Mouse (Mus musculus): Measurements from ENCODE around the gene Hrh1. TPM values are rescaled to one million over a fixed set of nuclear protein-coding genes. Genes with fewer than 3 reads are reported as not detected.
A peak's percentile ranks its signal among the peaks of the same experiment; 100 is the strongest.
"Not testable (repeated sequence)": the region's sequence is repeated elsewhere in the genome, so short reads cannot be mapped to it uniquely, and the experiment has no call there.

Gene Hrh1
- total RNA-seq, 1 experiment from 2014 or later, result 0.09 TPM

GRCm38 (mm10) chr6:114456255-114457042 lies 58.7 kb downstream of the Hrh1 start:
- no peak for ATAC-seq (replicated peaks; ENCODE audit: low read depth, poor library complexity, severe bottlenecking)

GRCm38 (mm10) chr6:114457299-114457698 lies 59.6 kb downstream of the Hrh1 start:
- ATAC-seq (replicated peaks; ENCODE audit: low read depth, poor library complexity, severe bottlenecking), result peak; percentile 50

GRCm38 (mm10) chr6:114458191-114458590 lies 60.5 kb downstream of the Hrh1 start:
- peak; percentile 75 for ATAC-seq (replicated peaks; ENCODE audit: low read depth, poor library complexity, severe bottlenecking)

DNA sequence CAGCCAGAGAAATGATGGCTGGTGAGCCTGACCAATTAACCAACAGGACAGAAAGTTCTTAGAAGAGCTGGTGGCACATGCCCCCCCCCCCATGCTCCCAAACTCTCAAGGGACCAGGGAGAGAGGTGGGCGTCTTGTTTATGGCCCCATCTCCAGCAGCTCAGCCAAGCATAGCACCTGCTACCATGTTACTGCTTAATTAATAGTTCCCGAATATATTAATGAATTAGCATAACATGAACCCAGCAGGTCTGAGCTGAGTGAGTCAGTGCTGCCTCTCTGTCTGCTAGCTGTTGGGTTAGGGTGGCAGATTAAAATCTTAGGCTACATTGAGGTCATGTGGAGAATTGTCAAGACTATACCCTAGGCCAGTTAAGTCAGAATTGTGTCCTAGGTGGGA lies 62.2 kb downstream of the Hrh1 start:
- no peak for ATAC-seq (replicated peaks; ENCODE audit: low read depth, poor library complexity, severe bottlenecking)

GRCm38 (mm10) chr6:114461536-114461935 lies 63.8 kb downstream of the Hrh1 start:
- ATAC-seq (replicated peaks; ENCODE audit: low read depth, poor library complexity, severe bottlenecking), result no peak

GRCm38 (mm10) chr6:114462747-114463146 lies 65.0 kb downstream of the Hrh1 start:
- peak; percentile 45; the same call in 1 of the 2 replicates for ATAC-seq (replicated peaks; ENCODE audit: low read depth, poor library complexity, severe bottlenecking)

GRCm38 (mm10) chr6:114473541-114473940 lies 75.8 kb downstream of the Hrh1 start:
- ATAC-seq (replicated peaks; ENCODE audit: low read depth, poor library complexity, severe bottlenecking), result no peak

DNA sequence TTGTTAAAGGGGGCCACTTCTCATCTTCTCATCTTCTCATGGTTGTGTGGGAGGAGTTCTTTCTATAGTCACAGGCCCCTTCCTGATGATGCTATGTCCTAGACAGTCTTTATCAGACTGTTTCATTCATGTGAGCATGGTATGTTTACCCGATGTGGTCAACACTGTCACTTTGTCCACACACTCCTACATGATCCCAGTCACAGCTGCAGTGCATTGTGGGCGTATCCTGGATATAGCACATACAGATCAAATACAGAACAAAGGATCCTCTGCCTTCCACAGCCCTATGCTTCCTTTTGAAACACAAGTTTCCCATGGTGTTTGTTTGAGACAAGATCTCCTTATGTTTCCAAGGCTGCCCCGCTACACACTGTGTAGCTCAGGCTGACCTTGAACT lies 76.3 kb downstream of the Hrh1 start:
- no peak for ATAC-seq (replicated peaks; ENCODE audit: low read depth, poor library complexity, severe bottlenecking)

DNA sequence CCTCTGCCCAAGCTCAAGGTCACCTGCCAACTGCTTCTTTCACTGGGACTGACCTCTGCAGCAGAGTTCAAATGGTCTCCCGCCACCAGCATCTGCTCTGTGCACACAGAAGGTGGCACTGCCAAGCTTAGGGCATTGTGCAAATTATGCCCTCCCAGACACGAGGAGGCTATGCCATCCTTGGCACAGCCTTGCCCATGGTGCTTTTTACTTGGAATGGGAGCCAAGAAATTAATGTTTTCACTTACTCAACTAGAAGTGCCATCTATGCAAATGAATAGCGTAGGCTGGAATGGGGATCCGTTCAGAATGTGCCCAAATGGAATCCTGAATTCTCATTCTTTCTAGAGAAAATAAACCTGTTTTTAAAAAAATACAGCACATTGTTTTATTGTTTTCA lies 77.2 kb downstream of the Hrh1 start:
- no peak for ATAC-seq (replicated peaks; ENCODE audit: low read depth, poor library complexity, severe bottlenecking)

- ATAC-seq (replicated peaks; ENCODE audit: low read depth, poor library complexity, severe bottlenecking), result no peak
Observed at GRCm38 (mm10) chr6:114478771-114479170, 81.0 kb downstream of the Hrh1 start.

DNA sequence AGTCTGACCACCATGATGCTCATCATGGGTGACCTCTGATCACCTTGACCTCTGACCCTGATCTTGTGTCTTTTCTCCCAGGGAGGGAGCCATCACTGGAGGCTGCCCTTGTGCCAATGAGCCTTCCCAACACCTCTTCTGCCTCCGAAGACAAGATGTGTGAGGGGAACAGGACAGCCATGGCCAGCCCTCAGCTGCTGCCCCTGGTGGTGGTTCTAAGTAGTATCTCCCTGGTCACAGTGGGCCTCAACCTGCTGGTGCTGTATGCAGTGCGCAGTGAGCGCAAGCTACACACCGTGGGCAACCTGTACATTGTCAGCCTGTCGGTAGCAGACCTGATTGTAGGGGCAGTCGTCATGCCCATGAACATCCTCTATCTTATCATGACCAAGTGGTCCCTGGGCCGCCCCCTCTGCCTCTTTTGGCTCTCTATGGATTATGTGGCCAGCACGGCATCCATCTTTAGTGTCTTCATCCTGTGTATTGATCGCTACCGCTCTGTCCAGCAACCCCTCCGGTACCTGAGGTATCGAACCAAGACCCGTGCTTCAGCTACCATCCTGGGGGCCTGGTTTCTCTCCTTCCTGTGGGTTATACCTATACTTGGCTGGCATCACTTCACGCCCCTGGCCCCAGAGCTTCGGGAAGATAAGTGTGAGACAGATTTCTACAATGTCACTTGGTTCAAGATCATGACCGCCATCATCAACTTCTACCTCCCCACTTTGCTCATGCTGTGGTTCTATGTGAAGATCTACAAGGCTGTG lies 82.1 kb downstream of the Hrh1 start:
- no peak for ATAC-seq (replicated peaks; ENCODE audit: low read depth, poor library complexity, severe bottlenecking)

DNA sequence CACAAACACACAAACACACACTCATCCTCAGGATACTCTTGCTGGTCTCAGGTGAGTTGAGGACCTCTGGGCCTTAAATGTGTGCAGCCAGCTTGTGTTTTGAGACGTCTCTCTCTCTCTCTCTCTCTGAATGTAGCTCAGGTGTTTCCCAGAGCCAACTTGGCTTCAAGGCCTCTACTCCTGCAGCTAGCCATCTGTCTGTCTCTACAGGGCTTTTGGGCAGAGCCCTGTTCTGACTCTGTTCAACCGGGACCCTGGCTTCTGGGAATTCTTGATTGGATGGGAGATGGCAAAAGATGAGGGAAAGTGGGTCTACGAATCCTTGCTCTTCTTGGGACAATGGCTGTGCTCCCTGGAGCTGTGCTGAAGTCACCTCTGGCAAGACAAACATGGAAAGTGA lies 91.6 kb downstream of the Hrh1 start:
- no peak for ATAC-seq (replicated peaks; ENCODE audit: low read depth, poor library complexity, severe bottlenecking)

- ATAC-seq (replicated peaks; ENCODE audit: low read depth, poor library complexity, severe bottlenecking), result not testable (repeated sequence)
Observed at GRCm38 (mm10) chr6:114492588-114492987, 94.9 kb downstream of the Hrh1 start.

- not testable (repeated sequence) for ATAC-seq (replicated peaks; ENCODE audit: low read depth, poor library complexity, severe bottlenecking)
Observed at GRCm38 (mm10) chr6:114494987-114495386, 97.3 kb downstream of the Hrh1 start.

DNA sequence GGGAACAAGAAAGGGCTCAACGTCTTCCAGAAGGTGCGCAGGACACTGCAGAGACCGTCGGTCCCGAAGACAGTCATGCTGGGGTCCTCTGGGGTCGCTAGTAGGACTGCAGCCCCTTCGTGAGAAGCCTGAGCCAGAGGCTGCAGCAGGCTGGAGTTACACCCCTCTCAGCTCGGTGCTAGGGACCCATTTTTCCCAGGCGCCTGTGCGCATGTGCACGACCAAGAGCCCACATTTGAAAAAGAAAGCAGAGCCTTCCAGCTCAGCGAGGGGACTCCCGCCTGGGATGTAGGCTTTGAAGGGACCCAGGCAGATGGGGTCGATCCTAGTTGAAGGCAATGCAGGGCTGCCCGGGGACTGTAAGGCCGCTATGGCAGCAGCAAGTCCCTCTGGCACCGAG lies 116.3 kb downstream of the Hrh1 start:
- not testable (repeated sequence) for ATAC-seq (replicated peaks; ENCODE audit: low read depth, poor library complexity, severe bottlenecking)

DNA sequence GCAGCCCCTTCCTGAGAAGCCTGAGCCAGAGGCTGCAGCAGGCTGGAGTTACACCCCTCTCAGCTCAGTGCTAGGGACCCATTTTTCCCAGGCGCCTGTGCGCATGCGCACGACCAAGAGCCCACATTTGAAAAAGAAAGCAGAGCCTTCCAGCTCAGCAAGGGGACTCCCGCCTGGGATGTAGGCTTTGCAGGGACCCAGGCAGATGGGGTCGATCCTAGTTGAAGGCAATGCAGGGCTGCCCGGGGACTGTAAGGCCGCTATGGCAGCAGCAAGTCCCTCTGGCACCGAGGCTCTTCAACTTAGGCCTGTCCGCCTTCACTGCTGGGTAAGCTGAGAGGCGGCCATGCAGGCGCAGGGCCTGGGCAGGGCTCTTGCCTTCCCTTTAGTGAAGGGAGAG lies 131.0 kb downstream of the Hrh1 start:
- not testable (repeated sequence) for ATAC-seq (replicated peaks; ENCODE audit: low read depth, poor library complexity, severe bottlenecking)

Other genes with a start within 250 kb of the Hrh1 start
- not detected in 2 replicates for gene Slc6a1, start 115.3 kb upstream of the Hrh1 start, total RNA-seq (2017)
- gene Atg7, start 245.2 kb downstream of the Hrh1 start, total RNA-seq (2017), result 13.3 and 17.2 TPM in 2 replicates